Mouse (Mus musculus) stomach, postnatal 0 days (tissue): ENCODE measurements around the gene Syt13. TPM values are rescaled to one million over a fixed set of nuclear protein-coding genes. Genes with fewer than 3 reads are reported as not detected.

Experiments used
- ATAC-seq: fragments of 200-750 bp; cut with Nextera tagmentation; 2 replicates; pipeline ENCODE4 v1.8.0; 2017; ENCODE audit not compliant: low FRiP score, low TSS enrichment
- DNase-seq: peaks from one replicate; pipeline ENCODE4 v3.0.0-alpha.2; 2016; ENCODE audit warnings: low spot score
- H3K27ac ChIP-seq: fragments of 300-500 bp; sonication (generic); replicated peaks from 2 replicates; pipeline ENCODE4 v1.5.1; 2014; ENCODE audit warnings: mild to moderate bottlenecking, control low read depth
- H3K27me3 ChIP-seq: fragments of 300-500 bp; sonication (generic); 2 replicates; pipeline ENCODE4 v1.6.1; 2014; ENCODE audit warnings: low read length; ENCODE audit not compliant: control insufficient read depth, insufficient read depth
- H3K36me3 ChIP-seq: fragments of 300-500 bp; sonication (generic); 2 replicates; pipeline ENCODE4 v1.6.1; 2014; ENCODE audit warnings: low read length, mixed read lengths; ENCODE audit not compliant: control insufficient read depth, insufficient read depth
- H3K4me1 ChIP-seq: fragments of 300-500 bp; sonication (generic); replicated peaks from 2 replicates; pipeline ENCODE4 v1.6.1; 2014; ENCODE audit warnings: antibody characterized with exemption; ENCODE audit not compliant: control insufficient read depth, insufficient read depth
- H3K4me2 ChIP-seq: fragments of 300-500 bp; sonication (generic); replicated peaks from 2 replicates; pipeline ENCODE4 v1.6.1; 2014; ENCODE audit warnings: low read depth, mild to moderate bottlenecking, control low read depth, moderate library complexity
- H3K4me3 ChIP-seq: fragments of 300-500 bp; sonication (generic); 2 replicates; pipeline ENCODE4 v1.5.1; 2014; ENCODE audit warnings: low read depth, low read length, control low read depth
- H3K9ac ChIP-seq: fragments of 300-500 bp; sonication (generic); 2 replicates; pipeline ENCODE4 v1.6.1; 2014; ENCODE audit warnings: mild to moderate bottlenecking, low read length, control low read depth, mixed read lengths
- H3K9me3 ChIP-seq: fragments of 300-500 bp; sonication (generic); 2 replicates; pipeline ENCODE4 v1.6.1; 2016; ENCODE audit warnings: low read length; ENCODE audit not compliant: control insufficient read depth
- CTCF ChIP-seq: IDR thresholded peaks from 2 replicates; pipeline ENCODE4 v1.5.1; 2016; ENCODE audit warnings: antibody characterized with exemption, low read depth, mild to moderate bottlenecking, moderate library complexity
- EP300 ChIP-seq: optimal IDR thresholded peaks from 2 replicates; pipeline ENCODE3; 2016; ENCODE audit warnings: antibody characterized with exemption
- WGBS: fragments of 180-500 bp; shearing (Covaris S2); extraction: QIAGEN DNeasy Blood & Tissue Kit; methylation state at CpG from one replicate; pipeline ENCODE4 v1.1.7; 2014; 5-methylcytosine and 5-hydroxymethylcytosine counted together
- polyA plus RNA-seq: library from polyadenylated mRNA; unstranded; fragments of >200 nt; fragmentation: Nextera tagmentation; extraction: Ambion mirVana; gene quantifications from 2 replicates; pipeline ENCODE4 v1.2.1, GENCODE M21; 2015

The Syt13 gene
- polyA plus RNA-seq, 1 experiment from 2014 or later = 4.1 TPM

GRCm38 (mm10) chr2:92943406-92943805 is 28.5 kb downstream of the Syt13 start:
- Histone ChIP-seq H3K4me3 (no peak overlapping the region), H3K4me2 (no peak overlapping the region), H3K4me1 (0 out of 2 replicates have a peak, but pooled peaks cover 3% of the 10 kb centered on the region), H3K27ac (no peak overlapping the region), H3K27me3 (no peaks in the 10 kb centered on the region), H3K9me3 (no peaks in the 10 kb centered on the region), H3K9ac (no peak overlapping the region), H3K36me3 (no peaks in the 10 kb centered on the region)
- TF ChIP-seq CTCF = no peak
- DNase-seq = no peak
- 81% methylated on average over 3 of the region's 3 CpGs for WGBS
- ATAC-seq = no peak

GRCm38 (mm10) chr2:92944356-92944755 is 29.5 kb downstream of the Syt13 start:
- DNase-seq (no peak), ATAC-seq (no peak)
- no peak overlapping the region for H3K4me3 ChIP-seq
- no peak overlapping the region for H3K27ac ChIP-seq
- H3K4me2 ChIP-seq = no peak overlapping the region
- H3K9me3 ChIP-seq = no peaks in the 10 kb centered on the region
- TF ChIP-seq CTCF (no peak), EP300 (no peak)
- no peaks in the 10 kb centered on the region for H3K36me3 ChIP-seq
- 83% methylated on average over 3 of the region's 3 CpGs for WGBS
- 0 out of 2 replicates have a peak, but pooled peaks cover 3% of the 10 kb centered on the region for H3K4me1 ChIP-seq
- no peak overlapping the region for H3K9ac ChIP-seq
- H3K27me3 ChIP-seq = no peaks in the 10 kb centered on the region

GRCm38 (mm10) chr2:92945125-92945746 is 30.3 kb downstream of the Syt13 start:
- 0 out of 2 replicates have a peak, but pooled peaks cover 3% of the 10 kb centered on the region for H3K4me1 ChIP-seq
- no peak overlapping the region for H3K9ac ChIP-seq

GRCm38 (mm10) chr2:92945824-92946598 is 31.1 kb downstream of the Syt13 start:
- Histone ChIP-seq H3K9me3 (no peaks in the 10 kb centered on the region), H3K4me1 (0 out of 2 replicates have a peak, but pooled peaks cover 3% of the 10 kb centered on the region), H3K4me3 (no peak overlapping the region), H3K36me3 (no peaks in the 10 kb centered on the region), H3K4me2 (no peak overlapping the region), H3K9ac (no peak overlapping the region), H3K27ac (no peak overlapping the region), H3K27me3 (no peaks in the 10 kb centered on the region)
- WGBS = 88% methylated on average over 11 of the region's 11 CpGs
- TF ChIP-seq CTCF (peak; percentile 17; the same call in 1 of the 2 replicates), EP300 (no peak)
- DNase-seq (no peak), ATAC-seq (no peak)

More at GRCm38 (mm10) chr2:92945125-92945746, 30.3 kb downstream of the Syt13 start:
- 73% methylated on average over 11 of the region's 11 CpGs for WGBS
- no peaks in the 10 kb centered on the region for H3K27me3 ChIP-seq
- H3K4me2 ChIP-seq = no peak overlapping the region
- no peak overlapping the region for H3K27ac ChIP-seq
- H3K9me3 ChIP-seq = no peaks in the 10 kb centered on the region
- DNase-seq (no peak), ATAC-seq (no peak)
- TF ChIP-seq CTCF = no peak
- TF ChIP-seq EP300 = no peak
- no peak overlapping the region for H3K4me3 ChIP-seq
- H3K36me3 ChIP-seq = no peaks in the 10 kb centered on the region

- Histone ChIP-seq H3K4me3 (no peak overlapping the region), H3K9me3 (no peaks in the 10 kb centered on the region), H3K27me3 (no peaks in the 10 kb centered on the region), H3K9ac (0 out of 2 replicates have a peak overlapping the region, but pooled peaks have one; percentile 4), H3K36me3 (no peaks in the 10 kb centered on the region), H3K4me1 (0 out of 2 replicates have a peak, but pooled peaks cover 3% of the 10 kb centered on the region), H3K4me2 (no peak overlapping the region), H3K27ac (no peak overlapping the region)
- DNase-seq (no peak), ATAC-seq (no peak)
- 13% methylated on average over 12 of the region's 12 CpGs for WGBS
- TF ChIP-seq CTCF = no peak
- TF ChIP-seq EP300 = no peak
These were observed 33.2 kb downstream of the Syt13 start for GRCm38 (mm10) chr2:92947981-92948698.
